Mouse (Mus musculus): ENCODE results near the gene BC030870.

GRCm38 (mm10) chr8:65129199-65129788 is at the start of gene BC030870:
- TF ChIP-seq GATA1 (IDR thresholded peaks at IDR 0.05; ENCODE audit: borderline replicate concordance, low read length) (no peak), FLI1 (IDR thresholded peaks at IDR 0.05; ENCODE audit: low read length) (no peak)
